Mouse (Mus musculus): Measurements from ENCODE around the gene Cbfa2t3. TPM values are rescaled to one million over a fixed set of nuclear protein-coding genes. Genes with fewer than 3 reads are reported as not detected.

Gene Cbfa2t3
- polyA plus RNA-seq, 1 experiment from 2014 or later = 15.0 TPM

- Histone ChIP-seq H3K9me3 (ENCODE audit: low read length) (no peaks in the 10 kb centered on the region), H3K4me1 (ENCODE audit: insufficient read depth, low read depth, low read length) (no peaks in the 10 kb centered on the region), H3K4me2 (replicated peaks; ENCODE audit: low read depth, low read length) (no peak overlapping the region), H3K27me3 (replicated peaks; ENCODE audit: insufficient read depth, low read length) (0 out of 2 replicates have a peak, but pooled peaks cover 6% of the 10 kb centered on the region), H3K36me3 (ENCODE audit: insufficient read depth, low read length) (no peaks in the 10 kb centered on the region), H3K27ac (ENCODE audit: low read length) (no peak overlapping the region), H3K9ac (replicated peaks; ENCODE audit: low read depth) (no peak overlapping the region), H3K4me3 (ENCODE audit: low read depth, low read length) (no peak overlapping the region)
- ATAC-seq (no peak), DNase-seq (ENCODE audit: low spot score) (no peak)
- no peak for TF ChIP-seq CTCF (IDR thresholded peaks at IDR 0.05)
- TF ChIP-seq EP300 (IDR thresholded peaks at IDR 0.05) = no peak
- 70% methylated on average over 12 of the region's 12 CpGs for WGBS
Observed at GRCm38 (mm10) chr8:122673989-122674388, 24.9 kb downstream of the Cbfa2t3 start.

- Histone ChIP-seq H3K4me3 (ENCODE audit: low read depth, low read length) (no peak overlapping the region), H3K4me2 (replicated peaks; ENCODE audit: low read depth, low read length) (no peak overlapping the region), H3K36me3 (ENCODE audit: insufficient read depth, low read length) (no peaks in the 10 kb centered on the region), H3K27me3 (replicated peaks; ENCODE audit: insufficient read depth, low read length) (0 out of 2 replicates have a peak, but pooled peaks cover 6% of the 10 kb centered on the region), H3K27ac (ENCODE audit: low read length) (no peak overlapping the region), H3K9me3 (ENCODE audit: low read length) (no peaks in the 10 kb centered on the region), H3K9ac (replicated peaks; ENCODE audit: low read depth) (no peak overlapping the region), H3K4me1 (ENCODE audit: insufficient read depth, low read depth, low read length) (peaks cover 3% of the 10 kb centered on the region)
- no peak for ATAC-seq
- 59% methylated on average over 6 of the region's 6 CpGs for WGBS
- DNase-seq (ENCODE audit: low spot score) = no peak
- TF ChIP-seq EP300 (IDR thresholded peaks at IDR 0.05) (no peak), CTCF (IDR thresholded peaks at IDR 0.05) (no peak)
Observed at GRCm38 (mm10) chr8:122671894-122672293, 27.0 kb downstream of the Cbfa2t3 start.

GRCm38 (mm10) chr8:122670718-122671117 is 28.2 kb downstream of the Cbfa2t3 start:
- H3K9ac ChIP-seq (replicated peaks; ENCODE audit: low read depth) = no peak overlapping the region
- H3K9me3 ChIP-seq (ENCODE audit: low read length) = no peaks in the 10 kb centered on the region
- 0 out of 2 replicates have a peak, but pooled peaks cover 6% of the 10 kb centered on the region for H3K27me3 ChIP-seq (replicated peaks; ENCODE audit: insufficient read depth, low read length)
- ATAC-seq (no peak), DNase-seq (ENCODE audit: low spot score) (no peak)
- no peaks in the 10 kb centered on the region for H3K36me3 ChIP-seq (ENCODE audit: insufficient read depth, low read length)
- no peak overlapping the region for H3K4me3 ChIP-seq (ENCODE audit: low read depth, low read length)
- H3K4me2 ChIP-seq (replicated peaks; ENCODE audit: low read depth, low read length) = no peak overlapping the region
- 82% methylated on average over 3 of the region's 3 CpGs for WGBS
- TF ChIP-seq CTCF (IDR thresholded peaks at IDR 0.05) (no peak), EP300 (IDR thresholded peaks at IDR 0.05) (no peak)
- peaks cover 12% of the 10 kb centered on the region for H3K4me1 ChIP-seq (ENCODE audit: insufficient read depth, low read depth, low read length)
- H3K27ac ChIP-seq (ENCODE audit: low read length) = no peak overlapping the region

- no peak for ATAC-seq
- TF ChIP-seq EP300 (IDR thresholded peaks at IDR 0.05) (no peak), CTCF (IDR thresholded peaks at IDR 0.05) (no peak)
- Histone ChIP-seq H3K4me1 (ENCODE audit: insufficient read depth, low read depth, low read length) (peaks cover 16% of the 10 kb centered on the region), H3K4me2 (replicated peaks; ENCODE audit: low read depth, low read length) (no peak overlapping the region), H3K27ac (ENCODE audit: low read length) (no peak overlapping the region), H3K36me3 (ENCODE audit: insufficient read depth, low read length) (no peaks in the 10 kb centered on the region), H3K9me3 (ENCODE audit: low read length) (no peaks in the 10 kb centered on the region), H3K9ac (replicated peaks; ENCODE audit: low read depth) (no peak overlapping the region), H3K27me3 (replicated peaks; ENCODE audit: insufficient read depth, low read length) (0 out of 2 replicates have a peak, but pooled peaks cover 6% of the 10 kb centered on the region), H3K4me3 (ENCODE audit: low read depth, low read length) (no peak overlapping the region)
- WGBS = 43% methylated on average over 11 of the region's 11 CpGs
- no peak for DNase-seq (ENCODE audit: low spot score)
Observed at GRCm38 (mm10) chr8:122670001-122670400, 28.9 kb downstream of the Cbfa2t3 start.

- H3K9ac ChIP-seq (replicated peaks; ENCODE audit: low read depth) = no peak overlapping the region
- 40% methylated on average over 5 of the region's 5 CpGs for WGBS
- no peak overlapping the region for H3K4me3 ChIP-seq (ENCODE audit: low read depth, low read length)
- DNase-seq (ENCODE audit: low spot score) = no peak
- peaks cover 17% of the 10 kb centered on the region for H3K4me1 ChIP-seq (ENCODE audit: insufficient read depth, low read depth, low read length)
- no peaks in the 10 kb centered on the region for H3K9me3 ChIP-seq (ENCODE audit: low read length)
- H3K36me3 ChIP-seq (ENCODE audit: insufficient read depth, low read length) = no peaks in the 10 kb centered on the region
- no peak overlapping the region for H3K27ac ChIP-seq (ENCODE audit: low read length)
- 0 out of 2 replicates have a peak, but pooled peaks cover 3% of the 10 kb centered on the region for H3K27me3 ChIP-seq (replicated peaks; ENCODE audit: insufficient read depth, low read length)
- TF ChIP-seq EP300 (IDR thresholded peaks at IDR 0.05) = no peak
- TF ChIP-seq CTCF (IDR thresholded peaks at IDR 0.05) = no peak
- no peak for ATAC-seq
- H3K4me2 ChIP-seq (replicated peaks; ENCODE audit: low read depth, low read length) = no peak overlapping the region
Observed at GRCm38 (mm10) chr8:122669370-122669769, 29.5 kb downstream of the Cbfa2t3 start.

GRCm38 (mm10) chr8:122667854-122668253 is 31.1 kb downstream of the Cbfa2t3 start:
- H3K27me3 ChIP-seq (replicated peaks; ENCODE audit: insufficient read depth, low read length) = no peaks in the 10 kb centered on the region
- H3K36me3 ChIP-seq (ENCODE audit: insufficient read depth, low read length) = no peaks in the 10 kb centered on the region
- ATAC-seq (no peak), DNase-seq (ENCODE audit: low spot score) (no peak)
- no peak overlapping the region for H3K9ac ChIP-seq (replicated peaks; ENCODE audit: low read depth)
- H3K4me2 ChIP-seq (replicated peaks; ENCODE audit: low read depth, low read length) = no peak overlapping the region
- no peak overlapping the region for H3K4me3 ChIP-seq (ENCODE audit: low read depth, low read length)
- no peaks in the 10 kb centered on the region for H3K9me3 ChIP-seq (ENCODE audit: low read length)
- H3K27ac ChIP-seq (ENCODE audit: low read length) = no peak overlapping the region
- no peak for TF ChIP-seq CTCF (IDR thresholded peaks at IDR 0.05)
- TF ChIP-seq EP300 (IDR thresholded peaks at IDR 0.05) = no peak
- peaks cover 26% of the 10 kb centered on the region for H3K4me1 ChIP-seq (ENCODE audit: insufficient read depth, low read depth, low read length)
- 70% methylated on average over 11 of the region's 11 CpGs for WGBS

GRCm38 (mm10) chr8:122666827-122667226 is 32.1 kb downstream of the Cbfa2t3 start:
- H3K4me3 ChIP-seq (ENCODE audit: low read depth, low read length) = no peak overlapping the region
- no peaks in the 10 kb centered on the region for H3K9me3 ChIP-seq (ENCODE audit: low read length)
- H3K27ac ChIP-seq (ENCODE audit: low read length) = peak overlapping the region; percentile 82
- TF ChIP-seq EP300 (IDR thresholded peaks at IDR 0.05) = no peak
- no peak for TF ChIP-seq CTCF (IDR thresholded peaks at IDR 0.05)
- H3K27me3 ChIP-seq (replicated peaks; ENCODE audit: insufficient read depth, low read length) = no peaks in the 10 kb centered on the region
- no peak overlapping the region for H3K9ac ChIP-seq (replicated peaks; ENCODE audit: low read depth)
- peak; percentile 11; the same call in 1 of the 2 replicates for ATAC-seq
- DNase-seq (ENCODE audit: low spot score) = peak; percentile 32
- H3K36me3 ChIP-seq (ENCODE audit: insufficient read depth, low read length) = no peaks in the 10 kb centered on the region
- peaks cover 26% of the 10 kb centered on the region for H3K4me1 ChIP-seq (ENCODE audit: insufficient read depth, low read depth, low read length)
- no peak overlapping the region for H3K4me2 ChIP-seq (replicated peaks; ENCODE audit: low read depth, low read length)
- 35% methylated on average over 12 of the region's 12 CpGs for WGBS

Measured in lung, postnatal 0 days (tissue).